Mouse (Mus musculus) heart, embryonic 10.5 days (tissue): ENCODE measurements around the gene Ptger2. TPM values are rescaled to one million over a fixed set of nuclear protein-coding genes. Genes with fewer than 3 reads are reported as not detected.
A peak's percentile ranks its signal among the peaks of the same experiment; 100 is the strongest.
"Not testable (repeated sequence)": the region's sequence is repeated elsewhere in the genome, so short reads cannot be mapped to it uniquely, and the experiment has no call there.

Experiments
- DNase-seq: peaks from one replicate; pipeline ENCODE4 v3.0.0-alpha.2; 2017; ENCODE audit warnings: low spot score
- H3K27ac ChIP-seq: fragments of 300-500 bp; sonication (generic); 2 replicates; pipeline ENCODE4 v1.5.1; 2016; ENCODE audit warnings: mild to moderate bottlenecking
- H3K27me3 ChIP-seq: fragments of 300-500 bp; sonication (generic); 2 replicates; pipeline ENCODE4 v1.6.1; 2016; ENCODE audit warnings: mild to moderate bottlenecking; ENCODE audit not compliant: poor library complexity, insufficient read depth, severe bottlenecking
- H3K36me3 ChIP-seq: fragments of 300-500 bp; sonication (generic); 2 replicates; pipeline ENCODE4 v1.6.1; 2016; ENCODE audit warnings: mild to moderate bottlenecking, moderate library complexity
- H3K4me1 ChIP-seq: fragments of 300-500 bp; sonication (generic); 2 replicates; pipeline ENCODE4 v1.6.1; 2016; ENCODE audit warnings: mild to moderate bottlenecking
- H3K4me3 ChIP-seq: fragments of 300-500 bp; sonication (generic); 2 replicates; pipeline ENCODE4 v1.5.1; 2016; ENCODE audit warnings: mild to moderate bottlenecking, moderate library complexity
- H3K9me3 ChIP-seq: fragments of 300-500 bp; sonication (generic); 2 replicates; pipeline ENCODE4 v1.6.1; 2016; ENCODE audit warnings: mild to moderate bottlenecking, moderate library complexity
- WGBS: fragments of 180-500 bp; shearing (Covaris S2); methylation state at CpG from one replicate; pipeline ENCODE4 v1.1.7; 2016; 5-methylcytosine and 5-hydroxymethylcytosine counted together
- polyA plus RNA-seq: library from polyadenylated mRNA; unstranded; fragments of >200 nt; fragmentation: Nextera tagmentation; extraction: Ambion mirVana; gene quantifications from 2 replicates; pipeline ENCODE4 v1.2.1, GENCODE M21; 2016

Gene Ptger2
- 0.05 TPM in 1 of 2 replicates, not detected in the other for polyA plus RNA-seq

- H3K36me3 ChIP-seq, DNase-seq, H3K9me3 ChIP-seq: not testable (repeated sequence)
- peaks cover 16% of the 10 kb centered on the region for H3K4me1 ChIP-seq
- peak within 1 kb of the TSS; percentile 61 for H3K4me3 ChIP-seq
- peak within 1 kb of the TSS; percentile 4; the same call in 1 of the 2 replicates for H3K27ac ChIP-seq
- peaks cover 39% of the 10 kb centered on the region for H3K27me3 ChIP-seq
- 77% methylated on average over 6 of the region's 6 CpGs for WGBS
Observed at GRCm38 (mm10) chr14:44987674-44988355, at the start of gene Ptger2. Gene Ptger2, plus strand, starts transcription at chr14:44988195.

GRCm38 (mm10) chr14:44960746-44961145 lies 27.2 kb upstream of the Ptger2 start:
- 87% methylated on average over 1 of the region's 1 CpGs for WGBS
- Histone ChIP-seq H3K4me3 (no peak overlapping the region), H3K27ac (no peak overlapping the region), H3K36me3 (no peaks in the 10 kb centered on the region), H3K9me3 (no peaks in the 10 kb centered on the region), H3K27me3 (no peaks in the 10 kb centered on the region), H3K4me1 (no peaks in the 10 kb centered on the region)
- DNase-seq: no peak

- not testable (repeated sequence) for H3K36me3 ChIP-seq, DNase-seq, H3K4me1 ChIP-seq, H3K4me3 ChIP-seq, H3K9me3 ChIP-seq, H3K27me3 ChIP-seq, H3K27ac ChIP-seq
- WGBS: 2% methylated on average over 4 of the region's 4 CpGs
Observed at GRCm38 (mm10) chr14:44977278-44977677, 10.7 kb upstream of the Ptger2 start.

GRCm38 (mm10) chr14:44979887-44980286 lies 8.1 kb upstream of the Ptger2 start:
- no peak overlapping the region for H3K27ac ChIP-seq
- no peaks in the 10 kb centered on the region for H3K9me3 ChIP-seq
- no peaks in the 10 kb centered on the region for H3K36me3 ChIP-seq
- WGBS: 25% methylated on average over 3 of the region's 3 CpGs
- no peak for DNase-seq
- no peak overlapping the region for H3K4me3 ChIP-seq
- H3K27me3 ChIP-seq: peaks cover 10% of the 10 kb centered on the region; the same call in 1 of the 2 replicates
- no peaks in the 10 kb centered on the region for H3K4me1 ChIP-seq

GRCm38 (mm10) chr14:44981490-44981889 lies 6.5 kb upstream of the Ptger2 start:
- WGBS: 6% methylated on average over 4 of the region's 4 CpGs
- DNase-seq: no peak
- peaks cover 10% of the 10 kb centered on the region; the same call in 1 of the 2 replicates for H3K27me3 ChIP-seq
- H3K4me1 ChIP-seq: no peaks in the 10 kb centered on the region
- H3K4me3 ChIP-seq: no peak overlapping the region
- H3K36me3 ChIP-seq: no peaks in the 10 kb centered on the region
- no peak overlapping the region for H3K27ac ChIP-seq
- H3K9me3 ChIP-seq: no peaks in the 10 kb centered on the region

GRCm38 (mm10) chr14:44984106-44984505 lies 3.9 kb upstream of the Ptger2 start:
- H3K4me3 ChIP-seq: no peak overlapping the region
- no peaks in the 10 kb centered on the region for H3K9me3 ChIP-seq
- peaks cover 8% of the 10 kb centered on the region; the same call in 1 of the 2 replicates for H3K4me1 ChIP-seq
- 18% methylated on average over 9 of the region's 9 CpGs for WGBS
- no peak for DNase-seq
- no peak overlapping the region for H3K27ac ChIP-seq
- peaks cover 23% of the 10 kb centered on the region for H3K27me3 ChIP-seq
- H3K36me3 ChIP-seq: no peaks in the 10 kb centered on the region

- peaks cover 41% of the 10 kb centered on the region for H3K27me3 ChIP-seq
Observed at GRCm38 (mm10) chr14:44986248-44986647, 1.7 kb upstream of the Ptger2 start.

GRCm38 (mm10) chr14:44988456-44989016 lies 541 bp downstream of the Ptger2 start:
- no peak for DNase-seq
- WGBS: 3% methylated on average over 14 of the region's 14 CpGs

More at GRCm38 (mm10) chr14:44986248-44986647, 1.7 kb upstream of the Ptger2 start:
- no peak for DNase-seq
- H3K4me3 ChIP-seq: no peak overlapping the region
- no peaks in the 10 kb centered on the region for H3K36me3 ChIP-seq
- H3K4me1 ChIP-seq: peaks cover 16% of the 10 kb centered on the region
- H3K9me3 ChIP-seq: no peaks in the 10 kb centered on the region
- no peak overlapping the region for H3K27ac ChIP-seq

GRCm38 (mm10) chr14:44989017-44989721 lies 1.2 kb downstream of the Ptger2 start:
- Histone ChIP-seq H3K27me3 (peaks cover 37% of the 10 kb centered on the region), H3K4me1 (peaks cover 16% of the 10 kb centered on the region), H3K9me3 (no peaks in the 10 kb centered on the region), H3K4me3 (peak overlapping the region; percentile 61), H3K27ac (peak overlapping the region; percentile 4; the same call in 1 of the 2 replicates), H3K36me3 (no peaks in the 10 kb centered on the region)
- WGBS: 1% methylated on average over 45 of the region's 45 CpGs
- no peak for DNase-seq

More at GRCm38 (mm10) chr14:44988456-44989016, 541 bp downstream of the Ptger2 start:
- Histone ChIP-seq H3K27ac (peak overlapping the region; percentile 4; the same call in 1 of the 2 replicates), H3K4me1 (peaks cover 16% of the 10 kb centered on the region), H3K9me3 (no peaks in the 10 kb centered on the region), H3K36me3 (no peaks in the 10 kb centered on the region), H3K27me3 (peaks cover 39% of the 10 kb centered on the region), H3K4me3 (peak overlapping the region; percentile 61)

- H3K36me3 ChIP-seq: no peaks in the 10 kb centered on the region
- peaks cover 16% of the 10 kb centered on the region for H3K4me1 ChIP-seq
- DNase-seq: no peak
- peaks cover 33% of the 10 kb centered on the region for H3K27me3 ChIP-seq
- peak overlapping the region; percentile 61 for H3K4me3 ChIP-seq
- H3K27ac ChIP-seq: no peak overlapping the region
- WGBS: 15% methylated on average over 4 of the region's 4 CpGs
- no peaks in the 10 kb centered on the region for H3K9me3 ChIP-seq
Observed at GRCm38 (mm10) chr14:44989751-44990150, 1.8 kb downstream of the Ptger2 start.

- H3K9me3 ChIP-seq: no peaks in the 10 kb centered on the region
- H3K4me3 ChIP-seq: no peak overlapping the region
- peaks cover 5% of the 10 kb centered on the region for H3K4me1 ChIP-seq
- peaks cover 18% of the 10 kb centered on the region for H3K27me3 ChIP-seq
- H3K36me3 ChIP-seq: no peaks in the 10 kb centered on the region
- DNase-seq: no peak
- H3K27ac ChIP-seq: no peak overlapping the region
Observed at GRCm38 (mm10) chr14:44994337-44994736, 6.3 kb downstream of the Ptger2 start.

- DNase-seq: no peak
- Histone ChIP-seq H3K4me1 (no peaks in the 10 kb centered on the region), H3K4me3 (no peak overlapping the region), H3K27me3 (no peaks in the 10 kb centered on the region), H3K27ac (no peak overlapping the region), H3K36me3 (no peaks in the 10 kb centered on the region), H3K9me3 (no peaks in the 10 kb centered on the region)
- WGBS: 81% methylated on average over 3 of the region's 3 CpGs
Observed at GRCm38 (mm10) chr14:45000086-45000769, 12.2 kb downstream of the Ptger2 start.
